In genomic region chr5:66676457-66677117, GRCm38 (mm10) we compare ENCODE assay signal across 7 mouse cellular contexts. TPM values are rescaled to one million over a fixed set of nuclear protein-coding genes. Genes with fewer than 3 reads are reported as not detected.
DNase-seq lines count a peak whose midpoint lies in the region; ATAC-seq lines count a peak whose summit lies in the region.

No protein-coding gene starts in this region.

- 0 out of 2 replicates have a peak, but pooled peaks cover 2% of the 10 kb centered on the region for H3K36me3 ChIP-seq in forebrain, embryonic 16.5 days (ENCODE audit: control insufficient read depth, insufficient read depth)
- H3K36me3 ChIP-seq in hindbrain, embryonic 14.5 days (replicated peaks; ENCODE audit: control insufficient read depth, insufficient read depth): peaks cover 28% of the 10 kb centered on the region
- H3K36me3 ChIP-seq in stomach, embryonic 16.5 days (ENCODE audit: control insufficient read depth, insufficient read depth, low read length): no peaks in the 10 kb centered on the region

- H3K27me3 ChIP-seq in forebrain, embryonic 16.5 days (replicated peaks; ENCODE audit: control insufficient read depth, insufficient read depth, low read length): no peaks in the 10 kb centered on the region
- H3K27me3 ChIP-seq in hindbrain, embryonic 14.5 days (ENCODE audit: control insufficient read depth, insufficient read depth, low read length): 0 out of 2 replicates have a peak, but pooled peaks cover 3% of the 10 kb centered on the region
- peaks cover 29% of the 10 kb centered on the region for H3K27me3 ChIP-seq in stomach, embryonic 16.5 days (ENCODE audit: control insufficient read depth, insufficient read depth, low read length)

- H3K9me3 ChIP-seq in forebrain, embryonic 16.5 days (ENCODE audit: control insufficient read depth, low read length): no peaks in the 10 kb centered on the region
- H3K9me3 ChIP-seq in hindbrain, embryonic 14.5 days (ENCODE audit: control insufficient read depth, low read length): no peaks in the 10 kb centered on the region
- no peaks in the 10 kb centered on the region for H3K9me3 ChIP-seq in stomach, embryonic 16.5 days (replicated peaks; ENCODE audit: control insufficient read depth, low read length)

- peak overlapping the region; percentile 83 for H3K27ac ChIP-seq in forebrain, embryonic 16.5 days (ENCODE audit: low read length)
- H3K27ac ChIP-seq in hindbrain, embryonic 14.5 days: peak overlapping the region; percentile 79
- H3K27ac ChIP-seq in stomach, embryonic 16.5 days (ENCODE audit: low read length): no peak overlapping the region

- peak overlapping the region; percentile 93 for H3K4me3 ChIP-seq in forebrain, embryonic 16.5 days (replicated peaks; ENCODE audit: low read length)
- H3K4me3 ChIP-seq in hindbrain, embryonic 14.5 days (replicated peaks; ENCODE audit: low read length): peak overlapping the region; percentile 71
- H3K4me3 ChIP-seq in stomach, embryonic 16.5 days (replicated peaks; ENCODE audit: low read length): peak overlapping the region; percentile 57

- H3K4me1 ChIP-seq in forebrain, embryonic 16.5 days (replicated peaks; ENCODE audit: control insufficient read depth, insufficient read depth, low read length): peaks cover 36% of the 10 kb centered on the region
- peaks cover 19% of the 10 kb centered on the region for H3K4me1 ChIP-seq in hindbrain, embryonic 14.5 days (replicated peaks; ENCODE audit: control insufficient read depth, insufficient read depth, low read length)
- peaks cover 14% of the 10 kb centered on the region for H3K4me1 ChIP-seq in stomach, embryonic 16.5 days (ENCODE audit: control insufficient read depth, insufficient read depth, low read length)

- DNase-seq in ZHBTc4 (ENCODE audit: low read depth, low spot score): peak; percentile 92
- peak; percentile 7 for DNase-seq in c-Kit-positive CD71-negative TER-119-negative erythroid progenitor cells, embryonic 14.5 days (ENCODE audit: low read depth)
- DNase-seq in hindbrain, embryonic 14.5 days (ENCODE audit: low spot score): peak; percentile 61
- DNase-seq in left cerebral cortex, adult 9 months (ENCODE audit: low spot score in 2 of 2): peak; percentile 62 to 73

- WGBS in forebrain, embryonic 16.5 days: under 1% methylated on average over 51 of the region's 51 CpGs
- under 1% methylated on average over 47 of the region's 51 CpGs for WGBS in hindbrain, embryonic 14.5 days
- under 1% methylated on average over 51 of the region's 51 CpGs for WGBS in stomach, embryonic 16.5 days

- H3K4me2 ChIP-seq in forebrain, embryonic 16.5 days (ENCODE audit: low read length): peak overlapping the region; percentile 80
- peak overlapping the region; percentile 63 for H3K4me2 ChIP-seq in hindbrain, embryonic 14.5 days (replicated peaks)
- H3K4me2 ChIP-seq in stomach, embryonic 16.5 days (ENCODE audit: low read depth, low read length): peak overlapping the region; percentile 98

- ATAC-seq in forebrain, embryonic 16.5 days: peak; percentile 87
- ATAC-seq in hindbrain, embryonic 14.5 days (ENCODE audit: low FRiP score): peak; percentile 89
- ATAC-seq in megakaryocyte progenitor cell, adult 5-6 weeks (replicated peaks; ENCODE audit: poor library complexity): peak; percentile 67
- ATAC-seq in stomach, embryonic 16.5 days (ENCODE audit: insufficient read depth, low FRiP score): peak; percentile 81

- H3K9ac ChIP-seq in forebrain, embryonic 16.5 days (replicated peaks; ENCODE audit: low read depth, low read length): peak overlapping the region; percentile 86
- peak overlapping the region; percentile 82 for H3K9ac ChIP-seq in hindbrain, embryonic 14.5 days
- peak overlapping the region; percentile 48 for H3K9ac ChIP-seq in stomach, embryonic 16.5 days (ENCODE audit: low read length)

RNA-seq across cellular contexts. Expression of gene Uchl1, which starts 0.7 kb away (rescaled TPM):
- 1,188 and 1,480 TPM in 2 replicates for polyA plus RNA-seq in forebrain, embryonic 16.5 days (2015; fragmentation: Nextera tagmentation; extraction: Ambion mirVana)
- polyA plus RNA-seq in hindbrain, embryonic 14.5 days (2014; fragmentation: Nextera tagmentation; extraction: Ambion mirVana): 1,396 and 1,527 TPM in 2 replicates
- 0.96 TPM in 1 of 2 replicates, not detected in the other for total RNA-seq in megakaryocyte progenitor cell, adult 5-6 weeks (2015)
- 0.27 TPM in 1 of 2 replicates, not detected in the other for total RNA-seq in megakaryocyte progenitor cell, adult 5-6 weeks (2017)
- polyA plus RNA-seq in stomach, embryonic 16.5 days (2015; fragmentation: Nextera tagmentation; extraction: Ambion mirVana): 62.1 and 76.3 TPM in 2 replicates

RNA-seq across cellular contexts. Expression of gene Apbb2, which starts 58.0 kb away (rescaled TPM):
- 92.2 and 99.1 TPM in 2 replicates for polyA plus RNA-seq in forebrain, embryonic 16.5 days (2015; fragmentation: Nextera tagmentation; extraction: Ambion mirVana)
- polyA plus RNA-seq in hindbrain, embryonic 14.5 days (2014; fragmentation: Nextera tagmentation; extraction: Ambion mirVana): 113 and 123 TPM in 2 replicates
- 2.2 and 3.3 TPM in 2 replicates for total RNA-seq in megakaryocyte progenitor cell, adult 5-6 weeks (2015)
- 0.29 and 1.2 TPM in 2 replicates for total RNA-seq in megakaryocyte progenitor cell, adult 5-6 weeks (2017)
- polyA plus RNA-seq in stomach, embryonic 16.5 days (2015; fragmentation: Nextera tagmentation; extraction: Ambion mirVana): 33.7 and 33.9 TPM in 2 replicates

Comparison
In these comparisons a context has a peak if more than half of its experiments do, and no peak if none do; other contexts are left out.
1. DNase-seq: peak in every context shown above with its lines; median percentile 92 in ZHBTc4; 68 in left cerebral cortex, adult 9 months; 61 in hindbrain, embryonic 14.5 days; 7 in c-Kit-positive CD71-negative TER-119-negative erythroid progenitor cells, embryonic 14.5 days.
2. RNA of gene Uchl1, which starts 0.7 kb away (polyA plus RNA-seq): 1,188 to 1,480 TPM in forebrain, embryonic 16.5 days and 1,396 to 1,527 TPM in hindbrain, embryonic 14.5 days; 62.1 to 76.3 TPM in stomach, embryonic 16.5 days; every median in the first group is over 10 times any median in the second.
3. Peak in every context shown above with its lines, with median percentiles within 50 percentile points of each other: ATAC-seq, H3K4me2 ChIP-seq, H3K4me3 ChIP-seq and H3K9ac ChIP-seq.